Mouse (Mus musculus) frontal cortex, postnatal 36 days (tissue): ENCODE results near the gene Pou2af1.

ENCODE experiments used
- DNase-seq, 2 experiments: peaks; one replicate each; pipeline ENCODE4 v3.0.0; 2022; ENCODE audit warnings: low spot score in 2 of 2

The Pou2af1 gene

DNA sequence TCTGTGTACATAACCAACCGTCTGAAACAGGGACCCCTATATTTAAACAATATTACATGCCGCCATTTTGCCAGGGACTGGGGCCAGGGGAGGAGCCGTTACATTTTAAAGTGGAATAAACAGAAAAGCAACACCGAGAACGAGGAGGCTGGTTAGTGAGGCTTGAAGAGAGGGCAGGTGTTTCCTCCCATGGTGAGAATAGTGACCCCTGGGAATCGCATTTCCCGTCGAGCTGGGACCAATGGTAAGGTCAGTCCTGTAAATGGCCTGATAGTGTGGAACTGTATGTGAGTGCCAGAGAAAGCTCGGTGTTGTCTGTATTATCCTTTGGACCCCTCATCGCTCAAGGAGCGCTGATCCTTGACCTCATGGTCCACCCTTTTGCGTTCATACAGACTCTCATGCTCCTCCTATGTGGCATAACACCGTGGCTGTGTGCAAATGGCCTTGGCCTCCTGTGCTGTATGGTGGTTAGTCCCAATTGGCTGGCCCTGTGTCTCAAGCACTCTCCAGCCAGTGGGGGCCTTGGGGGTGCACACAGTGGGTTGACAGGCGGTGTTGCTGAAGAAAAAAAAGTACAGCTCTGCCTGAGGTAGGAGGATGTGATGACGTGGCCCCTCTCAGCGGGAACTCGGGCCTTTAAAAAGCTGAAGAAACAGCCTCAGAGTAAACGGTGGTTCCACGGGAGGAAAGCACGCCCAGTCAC is at the start of gene Pou2af1:
Pou2af1 (plus strand) TSS at position 686 of the 706 bp plus-strand sequence.
- no peak for DNase-seq

DNA sequence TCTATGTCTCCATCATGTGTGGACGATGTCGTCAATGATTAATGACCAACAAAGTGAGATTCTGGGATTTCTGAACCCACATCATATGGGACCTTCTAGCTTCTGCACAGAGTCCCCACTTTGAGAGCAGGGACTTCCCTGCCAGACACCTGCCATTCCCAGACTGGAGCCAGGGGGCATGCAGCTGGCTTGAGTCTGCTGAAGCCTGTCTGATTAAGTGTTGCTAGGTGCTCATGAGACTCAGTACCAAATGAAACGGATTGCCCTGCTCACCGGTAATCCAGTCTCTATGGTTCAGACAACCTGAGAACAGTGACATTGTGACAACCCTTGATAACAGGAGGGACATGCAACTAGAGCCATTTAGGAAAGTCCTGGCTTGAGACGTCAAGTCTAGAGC is 49.5 kb upstream of the Pou2af1 start:
- no peak for DNase-seq

DNA sequence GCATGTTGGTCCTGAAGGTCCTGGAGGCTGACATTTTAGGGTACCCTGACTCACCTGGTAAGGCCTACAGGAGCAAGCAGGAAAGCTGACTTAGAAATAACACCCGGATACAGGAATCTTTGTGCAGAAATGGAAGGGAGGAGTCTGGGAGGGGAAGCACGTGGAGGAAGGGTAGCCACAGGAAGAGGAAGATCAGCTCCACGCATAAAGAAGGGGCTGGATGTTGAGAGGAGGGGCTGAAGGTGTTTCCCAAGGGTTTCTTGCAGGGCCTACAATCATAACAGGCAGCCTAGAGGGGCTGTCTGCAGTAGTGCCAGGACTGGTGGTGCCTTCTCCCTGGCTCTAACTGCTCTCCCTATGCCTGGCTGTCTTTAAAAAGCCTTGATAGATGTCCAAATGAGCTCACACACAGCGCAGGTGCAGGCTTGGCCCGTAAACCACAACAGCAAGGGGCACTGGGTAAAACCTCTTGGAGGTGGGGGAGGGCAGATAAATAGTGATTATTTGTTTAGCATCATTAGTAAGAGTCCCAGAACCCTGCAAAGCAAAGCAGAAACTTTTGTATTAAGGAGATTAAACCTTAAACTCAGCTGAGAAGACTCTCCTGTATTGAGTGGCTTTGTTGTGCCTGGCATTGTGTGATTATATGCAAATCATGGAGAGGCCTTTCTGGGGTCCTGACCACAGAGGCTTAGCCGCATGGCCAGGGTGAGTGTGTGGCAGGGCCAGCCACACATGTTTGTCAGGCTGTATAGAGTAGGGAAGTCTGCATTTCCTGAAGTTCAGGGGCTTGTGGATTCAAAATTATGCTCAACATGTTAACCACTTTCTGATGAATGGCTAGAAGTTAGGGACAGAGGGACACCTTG is 48.0 kb upstream of the Pou2af1 start, which contains the start of gene Gm32742:
Gm32742 (minus strand) TSS at position 206 of the 869 bp plus-strand sequence.
- DNase-seq, result no peak

DNA sequence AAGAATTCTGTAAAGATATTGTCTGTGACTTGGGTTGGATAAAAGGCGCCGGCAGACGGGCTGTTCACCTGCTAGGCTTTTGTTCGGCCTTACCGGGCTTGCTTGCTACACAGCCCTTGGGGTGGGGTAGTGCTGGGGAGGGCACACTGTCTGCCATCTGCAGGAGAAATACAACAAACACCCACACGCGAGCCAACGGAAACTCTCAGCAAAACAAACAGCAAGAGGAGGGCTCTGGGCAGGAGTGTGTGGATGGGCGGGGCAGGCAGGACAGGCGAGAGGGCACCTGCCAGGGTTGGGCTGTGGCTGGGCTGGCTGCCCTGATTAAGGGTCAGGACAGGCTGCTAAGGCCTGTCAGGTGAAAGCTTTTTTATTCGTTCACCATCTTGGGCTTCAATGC is 45.6 kb upstream of the Pou2af1 start:
- DNase-seq, result no peak

DNA sequence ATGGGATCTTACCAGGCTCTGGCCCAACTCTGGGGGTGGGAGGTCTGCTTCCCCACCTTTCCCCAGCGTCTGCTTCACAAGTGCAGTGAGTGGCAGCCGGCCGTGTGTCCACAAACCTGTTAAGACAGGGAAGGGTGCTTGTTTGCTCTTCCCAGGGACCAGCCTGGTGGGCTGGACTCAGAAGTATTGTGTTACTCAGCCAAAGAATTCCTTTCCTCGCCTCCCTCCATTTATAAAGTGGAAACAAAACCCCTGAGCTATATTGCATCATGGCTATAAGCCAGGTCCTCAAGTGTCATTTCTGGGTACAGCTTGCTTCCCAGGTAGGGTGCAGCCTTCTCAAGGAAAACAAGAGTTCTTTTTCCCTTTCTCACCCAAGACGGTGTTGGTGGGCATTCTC is 44.8 kb upstream of the Pou2af1 start:
- no peak for DNase-seq

DNA sequence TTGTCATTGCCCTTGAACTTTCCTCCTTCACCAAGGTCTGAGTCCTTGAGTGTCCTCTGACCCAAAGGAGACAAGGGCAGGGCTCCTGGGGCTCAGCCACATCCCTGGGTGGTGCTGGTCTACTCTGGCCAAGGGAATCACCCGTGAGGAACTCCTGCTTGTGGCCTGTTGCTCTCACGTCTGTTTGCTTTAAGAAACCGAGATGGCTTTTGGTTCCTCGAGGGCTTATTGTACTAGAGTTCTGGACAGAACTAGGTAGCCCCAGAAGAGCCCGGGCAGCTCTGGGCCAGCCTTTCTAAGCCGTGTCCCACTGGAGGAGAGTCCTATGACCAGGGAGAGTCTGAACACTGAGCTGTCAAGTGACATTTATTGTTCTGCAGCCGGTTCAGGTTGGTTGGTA is 44.4 kb upstream of the Pou2af1 start:
- no peak for DNase-seq

DNA sequence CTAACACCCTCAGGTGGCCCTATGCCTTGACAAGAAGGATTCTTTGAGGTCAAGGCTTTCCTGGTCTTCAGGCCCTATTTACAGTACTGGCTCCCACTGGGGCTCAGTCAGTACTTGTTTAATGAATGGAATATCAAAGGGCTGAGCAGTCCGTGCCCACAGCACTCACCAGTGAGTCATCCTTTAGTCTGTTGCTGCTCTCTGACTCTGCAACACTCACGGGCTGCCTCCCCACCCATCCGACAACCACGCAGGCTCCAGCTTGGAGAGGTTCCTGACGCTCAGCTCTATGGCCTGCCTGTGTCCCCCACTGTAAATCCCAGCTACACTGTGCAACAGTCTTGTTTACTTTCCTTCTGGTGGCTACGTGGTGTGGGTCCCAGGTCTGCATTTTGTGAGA is 43.2 kb upstream of the Pou2af1 start:
- DNase-seq, result no peak

DNA sequence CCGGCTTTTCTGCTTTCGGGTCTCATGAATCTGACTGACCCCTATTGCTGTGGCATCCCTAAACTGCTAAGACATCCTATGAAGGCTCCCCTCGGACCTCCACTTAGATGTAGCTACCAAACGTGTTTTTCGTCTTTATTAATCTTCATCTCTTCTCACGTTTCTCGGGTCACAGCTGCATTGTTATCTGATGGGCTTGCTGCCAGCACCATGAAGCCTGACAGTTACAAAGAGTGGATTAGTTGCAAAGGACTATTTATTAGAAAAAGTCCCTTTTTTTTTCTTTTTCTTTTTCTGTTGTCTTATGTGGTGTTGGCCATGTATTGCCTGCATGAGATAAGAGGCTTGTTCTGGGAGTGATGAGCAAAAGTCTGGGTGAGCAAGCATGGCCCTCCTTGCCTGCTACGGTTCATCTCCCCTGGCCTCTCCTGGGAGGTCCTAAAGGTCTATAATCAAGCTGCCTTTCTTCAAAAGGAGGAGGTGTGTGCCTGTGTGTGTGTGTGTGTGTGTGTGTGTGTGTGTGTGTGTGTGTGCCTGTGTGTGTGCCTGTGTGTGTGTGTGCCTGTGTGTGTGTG is 38.5 kb upstream of the Pou2af1 start:
- DNase-seq, result no peak

DNA sequence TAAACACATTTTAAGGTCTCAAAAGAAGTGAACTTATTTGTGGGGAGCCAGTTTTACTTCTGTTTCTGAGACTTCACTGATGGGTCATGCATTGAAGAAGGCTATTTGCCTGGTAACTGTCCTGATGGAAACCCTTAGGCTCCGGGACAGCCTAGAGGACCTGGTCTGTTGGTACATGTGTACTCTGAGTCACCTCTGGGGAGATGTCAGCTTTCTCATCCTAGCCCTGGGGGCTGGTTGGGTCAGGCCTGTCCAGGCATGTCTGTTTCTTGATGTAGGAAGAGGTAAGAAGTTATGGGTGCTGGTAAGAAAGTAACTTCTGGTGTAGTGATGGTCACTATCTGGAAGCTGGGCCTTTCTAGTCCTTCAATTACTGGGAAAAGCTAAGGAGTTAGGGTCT is 37.8 kb upstream of the Pou2af1 start:
- no peak for DNase-seq

DNA sequence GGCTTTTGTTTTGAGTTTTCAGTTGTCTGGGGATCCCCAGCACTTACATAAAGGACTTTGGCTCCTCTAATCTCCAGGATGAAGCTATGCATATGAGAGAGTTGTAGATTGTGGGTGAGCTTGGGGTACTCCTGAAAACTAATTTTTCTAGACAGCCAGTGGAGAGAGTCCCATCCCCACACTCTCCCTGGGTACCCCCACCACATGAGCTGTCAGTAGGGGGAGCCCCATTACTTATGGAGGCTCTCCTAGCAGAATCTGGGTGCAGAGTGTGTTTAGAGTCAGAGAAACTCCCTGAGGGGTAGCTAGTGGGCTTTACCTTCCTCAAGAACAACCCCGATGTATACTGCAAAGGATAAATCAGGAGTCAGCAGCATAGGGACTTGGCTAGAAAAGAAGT is 35.2 kb upstream of the Pou2af1 start:
- no peak for DNase-seq

DNA sequence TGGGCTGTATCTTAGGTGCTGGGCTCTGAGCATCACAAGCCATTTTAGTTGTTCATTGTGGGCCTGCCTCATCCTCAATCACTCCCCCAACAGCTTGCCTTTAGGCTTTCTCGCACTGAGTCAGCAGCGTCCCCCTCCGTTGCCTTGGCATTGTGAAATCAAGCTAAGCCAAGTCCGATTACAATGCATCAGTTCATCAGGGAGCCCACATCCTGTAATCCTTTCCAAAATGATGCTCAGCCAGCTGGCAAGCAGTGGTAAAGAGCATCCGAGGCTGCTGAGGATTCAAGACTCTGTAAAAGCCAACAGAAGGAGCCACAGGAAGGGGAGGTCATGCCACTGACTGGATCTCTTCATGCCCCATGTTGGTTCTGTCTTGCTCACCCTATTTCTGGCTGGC is 32.9 kb upstream of the Pou2af1 start:
- peak; percentile 69 to 73 for DNase-seq

DNA sequence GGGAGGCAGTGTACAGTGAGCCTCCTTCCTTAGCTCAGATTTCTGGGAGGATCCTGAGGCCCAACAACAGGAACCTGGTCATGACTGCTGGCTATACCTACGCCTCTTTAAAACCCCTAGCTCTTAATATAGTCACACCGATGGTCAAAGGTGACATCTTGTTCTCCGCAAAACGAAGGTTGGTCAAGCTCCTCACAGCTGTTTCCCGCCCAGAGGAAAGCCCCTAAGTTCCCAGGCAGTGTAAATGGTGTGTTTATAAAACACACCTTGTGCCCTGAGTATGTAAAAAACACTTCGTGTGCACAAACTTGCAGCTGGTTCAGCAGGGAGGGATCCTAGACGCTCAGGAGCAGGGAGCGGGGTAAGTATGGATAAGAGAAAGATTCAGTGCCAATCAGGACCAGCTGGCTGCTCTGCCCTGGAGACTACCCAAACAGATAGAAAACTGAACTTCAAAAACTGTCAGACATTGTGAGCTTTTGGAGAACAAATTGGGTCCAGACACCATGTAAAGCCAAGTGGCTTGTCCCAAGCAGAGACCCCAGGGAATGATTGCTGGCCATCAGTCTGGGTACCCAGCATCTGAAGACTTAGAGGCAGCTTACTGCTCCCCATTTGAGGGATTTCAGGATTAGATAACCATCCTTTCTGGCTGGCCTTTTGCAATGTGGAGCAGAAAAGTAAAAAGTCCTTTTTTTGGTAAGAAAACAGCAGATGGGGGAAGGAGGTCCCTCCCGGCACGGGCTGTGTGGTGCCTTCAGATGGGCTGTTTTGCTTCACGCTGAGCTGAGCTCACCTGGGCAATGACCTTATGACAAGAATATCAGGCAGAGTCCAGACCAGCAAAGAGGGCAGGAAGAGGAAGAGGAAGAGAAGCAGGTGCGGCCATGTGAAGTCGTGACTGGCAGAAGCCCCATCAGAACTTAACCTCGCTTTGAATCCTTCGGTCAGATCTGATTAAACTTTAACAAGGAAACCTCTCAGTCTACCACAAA is 30.5 kb upstream of the Pou2af1 start:
- no peak for DNase-seq

DNA sequence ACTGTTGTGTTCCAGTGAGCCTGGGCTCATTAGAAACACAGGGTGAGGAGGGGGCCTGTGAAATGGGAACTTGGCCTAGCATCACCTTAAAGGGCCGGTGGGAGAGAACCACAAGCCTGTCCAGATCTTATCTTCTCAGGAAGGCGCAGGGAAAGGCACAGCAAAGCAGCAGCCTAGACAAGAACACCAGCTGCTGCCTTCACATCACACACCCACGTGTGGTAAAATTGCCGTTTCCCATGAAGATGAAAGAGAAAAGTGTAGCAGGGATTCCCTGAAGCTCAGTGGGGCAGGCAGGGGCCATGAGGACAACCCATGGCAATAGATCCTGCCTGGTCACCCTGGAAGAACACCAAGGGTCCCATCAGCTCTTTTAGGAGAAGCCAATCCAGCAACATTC is 28.1 kb upstream of the Pou2af1 start:
- peak; percentile 37 to 78 for DNase-seq

DNA sequence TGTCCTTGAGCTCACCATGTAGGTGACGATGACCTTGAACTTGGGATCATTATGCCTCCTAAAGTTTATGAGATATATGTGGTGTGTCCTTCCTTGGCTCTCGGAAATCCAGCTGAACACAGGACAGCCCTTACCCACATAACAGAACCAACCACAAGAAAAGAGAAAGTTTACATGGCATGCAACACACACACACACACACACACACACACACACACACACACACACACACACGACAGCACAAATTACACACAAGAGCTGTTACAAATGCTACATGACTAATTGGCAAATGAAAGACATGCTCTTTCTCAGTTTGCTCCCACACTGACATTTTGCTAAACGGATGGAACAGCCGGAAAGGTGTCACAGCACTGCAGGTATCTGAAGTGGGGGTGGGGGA is 27.6 kb upstream of the Pou2af1 start:
- no peak for DNase-seq

DNA sequence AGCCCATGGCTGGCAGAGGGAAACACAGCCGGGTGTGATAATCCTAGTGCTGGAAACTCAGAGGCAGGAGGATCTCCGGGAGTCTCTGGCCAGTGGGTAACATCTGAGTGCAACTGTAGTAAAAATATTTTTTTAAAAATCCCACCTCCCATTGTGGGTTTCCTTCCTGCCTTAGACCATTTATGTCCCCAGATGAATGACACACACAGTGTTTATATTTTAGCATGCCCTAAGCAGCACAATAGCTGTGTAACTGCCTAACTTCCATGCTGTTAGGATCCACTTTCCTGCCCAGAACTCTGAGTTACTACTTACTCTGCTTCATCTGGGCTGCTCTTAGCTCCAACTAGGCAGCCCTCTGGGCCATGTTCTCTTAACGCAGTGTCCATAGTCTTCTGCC is 22.9 kb upstream of the Pou2af1 start:
- DNase-seq, result no peak

DNA sequence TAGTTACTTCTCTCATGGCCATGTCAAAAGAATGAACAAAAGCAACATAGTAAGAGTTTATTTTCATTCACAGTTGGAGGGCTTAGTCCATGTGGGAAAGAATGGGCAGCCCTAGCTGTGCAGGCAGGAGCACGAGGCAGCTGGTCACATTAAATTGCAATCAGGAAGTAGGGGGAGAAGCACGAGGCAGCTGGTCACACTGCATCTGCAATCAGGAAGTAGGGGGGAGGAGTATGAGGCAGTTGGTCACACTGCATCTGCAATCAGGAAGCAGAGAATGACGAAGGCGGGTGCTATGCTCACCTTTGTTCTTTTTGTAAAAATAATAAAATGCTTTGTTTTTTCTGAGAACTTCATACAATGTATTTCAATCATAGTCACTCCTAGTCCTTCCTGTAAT is 18.7 kb upstream of the Pou2af1 start:
- DNase-seq, result no peak

DNA sequence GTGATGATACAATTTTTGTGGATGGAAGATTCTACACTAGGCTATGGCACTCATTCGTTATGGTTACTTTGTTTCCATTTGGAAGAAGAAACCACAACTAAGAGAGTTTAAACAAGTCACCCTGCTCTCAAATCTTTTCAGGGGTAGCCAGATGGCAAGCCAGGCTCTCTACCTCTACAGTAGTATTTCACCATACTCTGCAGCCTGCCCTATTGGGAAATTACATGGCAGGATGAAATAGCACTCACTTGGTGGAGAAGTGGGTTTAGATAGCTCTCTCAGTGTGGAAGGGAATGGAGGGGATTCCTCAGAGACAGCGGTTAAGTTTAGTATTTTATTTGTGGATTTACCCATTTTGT is 4.6 kb upstream of the Pou2af1 start:
- DNase-seq, result no peak

DNA sequence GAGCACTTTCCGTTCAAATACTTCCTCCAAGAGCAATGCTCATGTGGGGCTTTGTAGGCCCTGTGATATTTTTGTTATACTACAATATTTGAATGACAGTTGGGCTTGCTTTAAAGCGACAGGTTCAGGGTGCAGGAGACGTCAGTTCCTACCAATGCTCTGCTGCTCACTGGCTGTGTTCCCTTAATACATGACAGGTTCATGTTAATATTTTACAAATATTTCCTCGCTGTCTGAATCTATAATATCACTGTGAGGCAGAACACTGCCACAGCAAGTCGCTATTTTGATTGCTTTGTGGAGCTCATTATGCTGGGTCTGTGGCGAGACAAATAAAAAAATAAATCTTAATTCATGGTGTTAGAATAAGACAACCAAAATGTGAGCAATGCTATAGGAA is 2.3 kb upstream of the Pou2af1 start:
- DNase-seq, result no peak

DNA sequence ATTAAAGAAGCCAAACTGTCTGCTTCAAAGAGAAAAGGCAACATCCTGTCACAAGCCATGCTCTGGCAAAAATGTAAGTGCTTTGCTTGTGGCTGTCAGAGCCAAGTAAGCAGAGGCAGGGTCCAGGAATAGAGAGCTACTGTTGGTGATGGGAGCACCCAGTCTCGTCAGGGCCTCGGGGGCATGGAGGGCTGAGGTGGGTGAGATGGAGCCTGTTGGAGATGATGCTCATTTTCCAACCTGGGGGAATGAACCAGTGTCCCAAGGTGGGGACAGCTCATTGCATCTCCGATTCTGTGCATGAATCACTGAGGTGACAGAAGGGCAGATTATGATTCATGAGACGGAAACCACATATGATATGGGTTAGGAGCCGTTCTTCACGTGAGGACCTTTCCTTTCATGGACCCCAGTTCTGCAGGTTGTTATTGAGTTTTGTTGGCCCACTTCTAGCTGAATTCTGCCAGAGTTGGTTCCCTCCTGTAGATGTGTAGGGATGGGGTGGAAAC is 275 bp downstream of the Pou2af1 start:
- no peak for DNase-seq

DNA sequence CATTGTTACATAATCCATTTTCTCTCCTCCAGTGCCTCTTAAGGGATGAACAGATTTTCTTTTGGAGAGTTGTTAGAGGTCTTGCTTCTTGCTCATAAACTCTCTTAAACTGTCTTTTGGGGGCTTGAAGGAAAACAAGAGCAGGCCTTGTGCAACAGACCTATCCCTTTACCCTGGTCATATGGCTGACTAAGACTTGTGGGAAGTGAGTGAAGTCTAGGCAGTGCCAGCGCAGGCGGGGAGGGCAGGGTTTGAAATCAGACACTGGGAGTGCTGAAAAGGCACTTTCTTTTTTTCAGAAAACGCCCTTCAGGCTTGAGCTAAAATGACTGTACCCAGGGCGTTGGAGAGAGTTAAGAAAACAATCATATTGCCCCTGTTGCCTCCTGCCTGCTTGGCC is 1.8 kb downstream of the Pou2af1 start:
- DNase-seq, result no peak

DNA sequence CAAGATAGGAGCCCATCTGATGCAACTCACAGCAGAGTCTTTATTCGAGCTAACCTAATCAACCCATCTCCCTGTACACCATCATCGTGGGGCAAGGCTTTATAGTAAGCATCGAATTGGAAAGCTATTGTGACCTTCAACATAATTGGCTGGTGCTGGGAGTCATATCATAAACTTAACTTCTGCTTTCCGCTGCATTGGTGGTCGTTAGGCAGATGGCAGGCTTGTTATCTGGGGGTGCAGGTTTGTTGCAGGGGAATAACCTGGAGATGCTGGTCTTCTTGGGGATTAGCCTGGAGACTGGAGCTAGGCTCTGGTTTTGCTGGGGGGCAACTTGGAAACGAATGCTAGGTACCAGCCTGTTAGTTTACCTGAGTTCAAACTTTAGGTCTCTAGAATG is 2.4 kb downstream of the Pou2af1 start:
- DNase-seq, result no peak
